In genomic region chr7:25704716-25705364, GRCm38 (mm10) we compare ENCODE assay signal across 8 mouse cellular contexts. TPM values are rescaled to one million over a fixed set of nuclear protein-coding genes. Genes with fewer than 3 reads are reported as not detected.
DNase-seq lines count a peak whose midpoint lies in the region; ATAC-seq lines count a peak whose summit lies in the region.

No protein-coding gene starts in this region.

- WGBS in kidney, embryonic 14.5 days, result 18% methylated on average over 20 of the region's 37 CpGs
- 4% methylated on average over 32 of the region's 37 CpGs for WGBS in embryonic facial prominence, embryonic 11.5 days
- WGBS in hindbrain, embryonic 14.5 days, result 5% methylated on average over 37 of the region's 37 CpGs
- 5% methylated on average over 31 of the region's 37 CpGs for WGBS in midbrain, embryonic 12.5 days

- H3K4me2 ChIP-seq in kidney, embryonic 14.5 days (replicated peaks; ENCODE audit: low read depth, low read length), result peak overlapping the region; percentile 49
- H3K4me2 ChIP-seq in embryonic facial prominence, embryonic 11.5 days (ENCODE audit: low read depth, low read length), result peak overlapping the region; percentile 47
- peak overlapping the region; percentile 66 for H3K4me2 ChIP-seq in hindbrain, embryonic 14.5 days (replicated peaks)
- H3K4me2 ChIP-seq in midbrain, embryonic 12.5 days (replicated peaks), result peak overlapping the region; percentile 66

- H3K27ac ChIP-seq in kidney, embryonic 14.5 days (ENCODE audit: low read depth, low read length), result no peak overlapping the region
- H3K27ac ChIP-seq in embryonic facial prominence, embryonic 11.5 days (replicated peaks; ENCODE audit: low read depth, low read length), result no peak overlapping the region
- H3K27ac ChIP-seq in hindbrain, embryonic 14.5 days, result peak overlapping the region; percentile 1; the same call in 1 of the 2 replicates
- H3K27ac ChIP-seq in midbrain, embryonic 12.5 days (replicated peaks), result no peak overlapping the region

- H3K4me3 ChIP-seq in kidney, embryonic 14.5 days (ENCODE audit: low read length), result peak overlapping the region; percentile 22
- H3K4me3 ChIP-seq in embryonic facial prominence, embryonic 11.5 days (ENCODE audit: low read depth, low read length), result peak overlapping the region; percentile 23
- peak overlapping the region; percentile 28 for H3K4me3 ChIP-seq in hindbrain, embryonic 14.5 days (replicated peaks; ENCODE audit: low read length)
- H3K4me3 ChIP-seq in midbrain, embryonic 12.5 days, result peak overlapping the region; percentile 40

- peaks cover 5% of the 10 kb centered on the region; the same call in 1 of the 2 replicates for H3K27me3 ChIP-seq in kidney, embryonic 14.5 days (ENCODE audit: control insufficient read depth, insufficient read depth, low read length)
- peaks cover 7% of the 10 kb centered on the region; the same call in 1 of the 2 replicates for H3K27me3 ChIP-seq in embryonic facial prominence, embryonic 11.5 days (ENCODE audit: control insufficient read depth, insufficient read depth, low read length)
- H3K27me3 ChIP-seq in hindbrain, embryonic 14.5 days (ENCODE audit: control insufficient read depth, insufficient read depth, low read length), result 0 out of 2 replicates have a peak, but pooled peaks cover 10% of the 10 kb centered on the region
- H3K27me3 ChIP-seq in midbrain, embryonic 12.5 days, result peaks cover 34% of the 10 kb centered on the region

- no peaks in the 10 kb centered on the region for H3K36me3 ChIP-seq in kidney, embryonic 14.5 days (ENCODE audit: control insufficient read depth, insufficient read depth, low read length)
- no peaks in the 10 kb centered on the region for H3K36me3 ChIP-seq in embryonic facial prominence, embryonic 11.5 days (replicated peaks; ENCODE audit: control insufficient read depth, insufficient read depth, low read depth, low read length)
- H3K36me3 ChIP-seq in hindbrain, embryonic 14.5 days (replicated peaks; ENCODE audit: control insufficient read depth, insufficient read depth), result no peaks in the 10 kb centered on the region
- H3K36me3 ChIP-seq in midbrain, embryonic 12.5 days, result no peaks in the 10 kb centered on the region

- no peak for DNase-seq in kidney, postnatal 10 days
- no peak for DNase-seq in embryonic facial prominence, embryonic 11.5 days (ENCODE audit: low spot score)
- DNase-seq in hindbrain, embryonic 14.5 days (ENCODE audit: low spot score), result no peak
- DNase-seq in spleen, adult 12 weeks (ENCODE audit: low spot score), result no peak
- no peak for DNase-seq in testis, postnatal 10 days (ENCODE audit: low spot score)

- peak; percentile 37 for ATAC-seq in kidney, embryonic 14.5 days (ENCODE audit: low FRiP score, low TSS enrichment)
- no peak for ATAC-seq in embryonic facial prominence, embryonic 11.5 days (replicated peaks; ENCODE audit: insufficient number of reproducible peaks, low FRiP score, low TSS enrichment, low read depth)
- ATAC-seq in hindbrain, embryonic 14.5 days (ENCODE audit: low FRiP score), result peak; percentile 61; the same call in 1 of the 2 replicates
- ATAC-seq in midbrain, embryonic 12.5 days (ENCODE audit: low FRiP score, low read depth), result 0 out of 2 replicates have a peak, but pooled peaks have one; percentile 45
- no peak for ATAC-seq in CD4-positive, CD25-positive, alpha-beta regulatory T cell, adult 4 months

- H3K4me1 ChIP-seq in kidney, embryonic 14.5 days (ENCODE audit: control insufficient read depth, insufficient read depth, low read length), result peaks cover 17% of the 10 kb centered on the region; the same call in 1 of the 2 replicates
- H3K4me1 ChIP-seq in embryonic facial prominence, embryonic 11.5 days (ENCODE audit: control insufficient read depth, insufficient read depth, low read length), result peaks cover 7% of the 10 kb centered on the region
- H3K4me1 ChIP-seq in hindbrain, embryonic 14.5 days (replicated peaks; ENCODE audit: control insufficient read depth, insufficient read depth, low read length), result peaks cover 17% of the 10 kb centered on the region; the same call in 1 of the 2 replicates
- peaks cover 17% of the 10 kb centered on the region for H3K4me1 ChIP-seq in midbrain, embryonic 12.5 days

- H3K9ac ChIP-seq in kidney, embryonic 14.5 days (ENCODE audit: low read depth, low read length), result no peak overlapping the region
- H3K9ac ChIP-seq in embryonic facial prominence, embryonic 11.5 days (replicated peaks; ENCODE audit: low read length), result no peak overlapping the region
- H3K9ac ChIP-seq in hindbrain, embryonic 14.5 days, result peak overlapping the region; percentile 53
- H3K9ac ChIP-seq in midbrain, embryonic 12.5 days (replicated peaks), result peak overlapping the region; percentile 57

- 0 out of 2 replicates have a peak, but pooled peaks cover 3% of the 10 kb centered on the region for H3K9me3 ChIP-seq in kidney, embryonic 14.5 days (ENCODE audit: control insufficient read depth, low read length)
- no peaks in the 10 kb centered on the region; the same call in none of the 2 replicates for H3K9me3 ChIP-seq in embryonic facial prominence, embryonic 11.5 days (replicated peaks; ENCODE audit: control insufficient read depth, low read length)
- H3K9me3 ChIP-seq in hindbrain, embryonic 14.5 days (ENCODE audit: control insufficient read depth, low read length), result no peaks in the 10 kb centered on the region
- H3K9me3 ChIP-seq in midbrain, embryonic 12.5 days, result peaks cover 5% of the 10 kb centered on the region; the same call in 1 of the 2 replicates

RNA-seq across cellular contexts. Expression of gene Ccdc97, which starts 14.0 kb away (rescaled TPM):
- 24.8 and 32.4 TPM in 2 replicates for polyA plus RNA-seq in kidney, embryonic 14.5 days (2014; fragmentation: Nextera tagmentation; extraction: Ambion mirVana)
- 23.2 and 24.8 TPM in 2 replicates for polyA plus RNA-seq in embryonic facial prominence, embryonic 11.5 days (2014; fragmentation: Nextera tagmentation; extraction: Ambion mirVana)
- polyA plus RNA-seq in hindbrain, embryonic 14.5 days (2014; fragmentation: Nextera tagmentation; extraction: Ambion mirVana), result 41.9 and 43.5 TPM in 2 replicates
- 32.8 and 33.2 TPM in 2 replicates for polyA plus RNA-seq in midbrain, embryonic 12.5 days (2016; fragmentation: Nextera tagmentation; extraction: Ambion mirVana)
- 10 to 100 TPM; 36.5 to 68.4 TPM for polyA plus RNA-seq in CD4-positive, CD25-positive, alpha-beta regulatory T cell, adult 4 months (2017; shearing (Covaris generic))

RNA-seq across cellular contexts. Expression of gene Tgfb1, which starts 18.0 kb away (rescaled TPM):
- 3.8 and 5.1 TPM in 2 replicates for polyA plus RNA-seq in kidney, embryonic 14.5 days (2014; fragmentation: Nextera tagmentation; extraction: Ambion mirVana)
- 1.1 and 1.5 TPM in 2 replicates for polyA plus RNA-seq in embryonic facial prominence, embryonic 11.5 days (2014; fragmentation: Nextera tagmentation; extraction: Ambion mirVana)
- polyA plus RNA-seq in hindbrain, embryonic 14.5 days (2014; fragmentation: Nextera tagmentation; extraction: Ambion mirVana), result 0.82 and 1.1 TPM in 2 replicates
- 1.3 and 1.6 TPM in 2 replicates for polyA plus RNA-seq in midbrain, embryonic 12.5 days (2016; fragmentation: Nextera tagmentation; extraction: Ambion mirVana)
- 1 to 10 TPM; 6.9 to 9.7 TPM for polyA plus RNA-seq in CD4-positive, CD25-positive, alpha-beta regulatory T cell, adult 4 months (2017; shearing (Covaris generic))

RNA-seq across cellular contexts. Expression of gene B9d2, which starts 24.3 kb away (rescaled TPM):
- polyA plus RNA-seq in kidney, embryonic 14.5 days (2014; fragmentation: Nextera tagmentation; extraction: Ambion mirVana), result 33.6 and 36.5 TPM in 2 replicates
- polyA plus RNA-seq in embryonic facial prominence, embryonic 11.5 days (2014; fragmentation: Nextera tagmentation; extraction: Ambion mirVana), result 29.4 and 29.7 TPM in 2 replicates
- polyA plus RNA-seq in hindbrain, embryonic 14.5 days (2014; fragmentation: Nextera tagmentation; extraction: Ambion mirVana), result 41.8 and 42.7 TPM in 2 replicates
- 29.0 and 33.9 TPM in 2 replicates for polyA plus RNA-seq in midbrain, embryonic 12.5 days (2016; fragmentation: Nextera tagmentation; extraction: Ambion mirVana)
- polyA plus RNA-seq in CD4-positive, CD25-positive, alpha-beta regulatory T cell, adult 4 months (2017; shearing (Covaris generic)), result 10 to 100 TPM; 46.8 to 72.8 TPM

RNA-seq across cellular contexts. Expression of gene Tmem91, which starts 29.9 kb away (rescaled TPM):
- polyA plus RNA-seq in kidney, embryonic 14.5 days (2014; fragmentation: Nextera tagmentation; extraction: Ambion mirVana), result 1.8 and 2.5 TPM in 2 replicates
- polyA plus RNA-seq in embryonic facial prominence, embryonic 11.5 days (2014; fragmentation: Nextera tagmentation; extraction: Ambion mirVana), result 0.70 and 1.0 TPM in 2 replicates
- polyA plus RNA-seq in hindbrain, embryonic 14.5 days (2014; fragmentation: Nextera tagmentation; extraction: Ambion mirVana), result 54.1 and 64.8 TPM in 2 replicates
- polyA plus RNA-seq in midbrain, embryonic 12.5 days (2016; fragmentation: Nextera tagmentation; extraction: Ambion mirVana), result 3.1 and 3.9 TPM in 2 replicates
- polyA plus RNA-seq in CD4-positive, CD25-positive, alpha-beta regulatory T cell, adult 4 months (2017; shearing (Covaris generic)), result 10 to 100 TPM; 15.2 to 31.5 TPM

RNA-seq across cellular contexts. Expression of gene Exosc5, which starts 45.9 kb away (rescaled TPM):
- 93.5 and 98.8 TPM in 2 replicates for polyA plus RNA-seq in kidney, embryonic 14.5 days (2014; fragmentation: Nextera tagmentation; extraction: Ambion mirVana)
- 63.1 and 69.5 TPM in 2 replicates for polyA plus RNA-seq in embryonic facial prominence, embryonic 11.5 days (2014; fragmentation: Nextera tagmentation; extraction: Ambion mirVana)
- 31.5 and 39.7 TPM in 2 replicates for polyA plus RNA-seq in hindbrain, embryonic 14.5 days (2014; fragmentation: Nextera tagmentation; extraction: Ambion mirVana)
- 49.1 and 50.1 TPM in 2 replicates for polyA plus RNA-seq in midbrain, embryonic 12.5 days (2016; fragmentation: Nextera tagmentation; extraction: Ambion mirVana)
- polyA plus RNA-seq in CD4-positive, CD25-positive, alpha-beta regulatory T cell, adult 4 months (2017; shearing (Covaris generic)), result 100 to 1,000 TPM in 1 of 2 experiments, 10 to 100 TPM in 1; 97.0 to 157 TPM

Comparison
In these comparisons a context has a peak if more than half of its experiments do, and no peak if none do; other contexts are left out.
1. ATAC-seq: peak in kidney, embryonic 14.5 days (single experiment), hindbrain, embryonic 14.5 days (single experiment) and midbrain, embryonic 12.5 days (single experiment); none in embryonic facial prominence, embryonic 11.5 days (single experiment) and CD4-positive, CD25-positive, alpha-beta regulatory T cell, adult 4 months (single experiment).
2. H3K9ac ChIP-seq: peak in hindbrain, embryonic 14.5 days (single experiment) and midbrain, embryonic 12.5 days (single experiment); none in kidney, embryonic 14.5 days (single experiment) and embryonic facial prominence, embryonic 11.5 days (single experiment).
3. Peak in every context shown above with its lines, with median percentiles within 50 percentile points of each other: H3K4me2 ChIP-seq and H3K4me3 ChIP-seq.